Mouse (Mus musculus) kidney, adult 2 months (tissue): Measurements from ENCODE around the gene Naa16.

Experiments
- CTCF ChIP-seq: fragments of 200-500 bp; conservative IDR thresholded peaks from 2 replicates; pipeline ENCODE4 v1.5.1; 2011; ENCODE audit warnings: low read depth, mild to moderate bottlenecking, control low read depth, low read length, moderate library complexity, mixed read lengths; ENCODE audit not compliant: insufficient read depth, insufficient read length
- POLR2A ChIP-seq: fragments of 200-500 bp; IDR thresholded peaks from one replicate; pipeline ENCODE4 v1.6.1; 2011; ENCODE audit warnings: low read depth, low read length, control low read depth

GRCm38 (mm10) chr14:79420083-79420685 is 29.6 kb upstream of the Naa16 start:
- TF ChIP-seq POLR2A: no peak
- no peak for TF ChIP-seq CTCF
